Mouse (Mus musculus) NIH3T3 (cell line): ENCODE measurements around the gene Tmem203.

ENCODE experiments used
- DNase-seq: peaks from one replicate; pipeline ENCODE4 v3.0.0-alpha.2; 2012; ENCODE audit warnings: low read depth

Gene Tmem203

DNA sequence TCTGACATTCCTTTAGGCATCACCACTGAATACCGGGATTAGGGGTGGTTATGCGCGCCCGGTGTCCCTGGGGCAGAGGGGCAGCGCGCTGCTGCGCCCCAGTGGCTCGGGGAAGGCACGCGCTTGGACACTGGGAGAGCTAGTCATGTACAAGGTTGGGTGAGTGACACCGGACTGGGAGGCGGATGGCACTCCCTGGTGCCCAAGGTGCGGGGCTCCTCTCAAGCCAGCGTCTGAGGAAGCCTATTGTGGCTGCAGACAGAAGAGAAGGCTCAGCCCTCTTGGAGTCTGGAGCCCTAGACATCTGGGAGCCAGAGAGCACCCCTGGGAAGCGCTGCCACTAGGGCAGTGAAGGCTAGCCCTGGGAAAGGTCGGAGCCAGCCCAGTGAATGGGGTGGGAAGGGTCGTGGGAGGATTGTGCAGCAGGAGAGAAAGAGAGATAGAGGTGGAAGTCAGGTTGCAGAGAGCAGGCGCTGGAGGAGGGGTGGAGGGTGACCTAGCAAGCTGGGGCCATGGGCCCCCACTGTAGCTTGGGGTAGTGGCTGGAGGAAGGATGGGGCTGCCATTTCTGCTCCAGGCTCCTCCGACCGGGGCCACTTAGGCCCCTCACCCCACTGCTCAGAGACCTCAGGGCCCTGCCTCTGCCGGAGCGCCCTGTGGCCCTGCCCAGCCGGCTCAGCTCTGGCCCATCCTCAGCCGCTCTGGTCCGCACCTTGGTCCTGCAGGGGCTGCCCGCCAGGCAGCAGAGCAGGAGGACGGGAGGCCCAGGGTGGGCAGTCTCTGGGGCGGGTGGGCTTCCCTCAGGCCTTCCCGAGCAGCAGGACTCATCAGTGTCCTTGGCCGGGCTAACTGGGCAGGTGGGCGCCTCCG lies 36.2 kb downstream of the Tmem203 start:
- DNase-seq: no peak

DNA sequence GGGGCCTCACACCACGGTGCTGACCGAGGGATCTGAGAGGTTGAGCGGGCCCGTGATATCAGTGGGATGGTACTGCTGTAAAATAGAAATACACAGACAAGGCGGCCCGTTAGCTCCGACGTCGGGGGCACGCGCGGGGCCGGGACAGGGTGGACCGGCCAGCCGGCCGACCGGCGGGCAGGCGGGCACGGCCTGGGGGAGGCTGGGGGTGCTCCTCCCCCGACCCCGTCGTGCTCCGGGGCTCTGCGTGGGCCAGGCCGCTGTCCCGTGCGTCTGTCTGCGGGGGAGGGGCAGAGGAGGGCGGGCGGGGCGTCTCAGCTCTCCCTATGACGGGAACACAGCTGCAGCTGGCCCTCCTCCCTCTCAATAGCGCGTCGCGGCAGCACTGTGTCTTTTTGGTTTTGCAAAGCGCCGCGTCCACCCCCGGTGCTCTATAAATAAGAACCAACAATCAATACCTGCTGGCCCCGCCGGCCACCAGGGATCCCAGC lies 36.9 kb downstream of the Tmem203 start:
- peak; percentile 71 for DNase-seq

DNA sequence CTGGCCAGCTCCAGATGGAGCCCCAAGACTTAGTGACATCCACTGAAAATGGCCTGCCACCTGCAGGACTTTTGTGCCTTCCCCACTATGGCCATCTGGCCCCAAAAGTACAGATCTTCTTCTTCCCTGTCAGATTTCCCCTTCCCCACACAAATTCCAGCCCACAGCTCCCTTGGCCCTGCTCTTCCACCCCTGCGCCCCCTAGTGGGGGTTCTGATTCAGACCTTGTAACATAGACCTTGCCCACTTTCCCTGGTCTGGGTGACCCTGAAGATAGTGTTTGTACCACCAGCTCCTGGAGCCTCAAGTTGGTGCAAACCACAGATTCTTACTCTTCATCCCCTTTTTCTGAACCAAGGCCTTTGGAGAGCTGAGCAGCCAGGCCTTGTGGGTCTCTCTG lies 37.6 kb downstream of the Tmem203 start:
- DNase-seq: peak; percentile 89

DNA sequence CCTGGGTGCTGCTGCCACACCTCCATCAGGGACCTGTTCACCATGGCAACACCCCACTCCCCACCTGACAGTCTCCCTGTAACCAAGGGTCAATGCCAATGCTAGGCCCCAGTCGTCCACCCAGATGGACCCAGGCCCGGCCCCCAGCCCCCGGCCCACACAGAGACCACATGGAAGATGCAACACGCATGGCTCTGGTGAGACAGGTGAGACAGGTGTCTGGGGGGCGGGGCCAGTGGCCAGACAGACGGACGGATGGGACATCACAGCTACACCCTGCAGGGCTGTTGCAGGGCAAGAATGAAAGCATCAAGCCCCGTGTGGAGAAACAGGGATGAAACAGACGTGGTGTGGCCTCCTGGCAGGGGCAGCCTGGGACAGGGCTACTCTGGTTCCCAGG lies 38.5 kb downstream of the Tmem203 start:
- no peak for DNase-seq

DNA sequence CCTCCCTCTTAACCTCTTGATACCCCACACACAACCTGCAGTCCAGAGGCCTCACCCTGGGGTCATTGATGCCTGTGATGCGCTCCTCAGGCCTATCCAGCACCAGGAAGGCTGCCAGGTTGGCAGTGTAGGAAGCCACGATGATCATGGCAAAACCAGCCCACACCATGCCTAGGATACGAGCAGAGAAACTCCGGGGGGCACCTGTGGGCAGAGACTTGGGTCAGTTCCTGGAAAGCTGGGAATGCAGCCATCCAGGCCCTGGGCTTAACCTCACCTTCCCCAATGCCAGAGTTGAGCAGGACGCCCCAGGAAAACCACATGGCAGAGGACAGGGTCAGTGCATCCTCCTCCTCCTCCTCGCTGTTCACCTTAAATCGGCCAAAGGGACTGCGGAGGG lies 41.9 kb downstream of the Tmem203 start:
- DNase-seq: no peak

DNA sequence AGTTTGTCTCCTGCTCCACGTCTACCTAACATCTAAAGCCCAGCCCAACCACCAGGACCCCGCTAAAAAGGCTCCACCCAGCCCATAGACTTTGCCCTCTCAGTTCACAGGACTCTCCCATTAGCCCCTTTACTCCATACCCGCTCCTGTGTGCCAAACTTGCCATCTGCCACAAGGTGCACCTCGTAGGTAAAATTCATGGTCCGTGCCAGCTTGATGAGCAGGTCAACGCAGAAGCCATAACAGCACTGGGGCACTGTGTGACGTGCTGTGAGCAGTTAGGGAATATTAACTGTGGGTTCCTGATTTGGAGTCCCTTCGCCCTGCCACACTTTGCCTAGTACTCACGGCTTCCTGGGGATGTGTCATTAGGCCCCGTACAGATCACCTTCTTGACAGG lies 42.8 kb downstream of the Tmem203 start:
- DNase-seq: no peak

DNA sequence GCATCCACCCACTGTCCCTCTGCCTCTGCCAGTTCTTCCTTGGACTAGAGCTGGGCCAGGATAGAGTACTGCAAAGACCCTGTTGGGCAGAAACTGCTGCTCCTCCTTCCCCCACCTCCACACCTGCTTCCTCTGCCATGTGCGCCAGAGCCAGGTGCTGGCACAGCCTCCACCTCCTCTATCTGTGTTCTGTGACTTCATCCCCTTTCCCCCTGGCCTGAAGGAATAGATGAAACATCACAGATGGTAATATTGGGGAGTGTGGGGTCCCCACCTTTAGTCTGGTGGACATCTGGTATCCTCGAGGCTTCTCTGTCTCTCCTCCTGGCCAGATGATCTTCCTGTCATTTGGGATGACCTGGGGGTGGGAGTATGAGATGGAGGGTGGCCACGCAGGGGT lies 48.2 kb downstream of the Tmem203 start:
- no peak for DNase-seq

DNA sequence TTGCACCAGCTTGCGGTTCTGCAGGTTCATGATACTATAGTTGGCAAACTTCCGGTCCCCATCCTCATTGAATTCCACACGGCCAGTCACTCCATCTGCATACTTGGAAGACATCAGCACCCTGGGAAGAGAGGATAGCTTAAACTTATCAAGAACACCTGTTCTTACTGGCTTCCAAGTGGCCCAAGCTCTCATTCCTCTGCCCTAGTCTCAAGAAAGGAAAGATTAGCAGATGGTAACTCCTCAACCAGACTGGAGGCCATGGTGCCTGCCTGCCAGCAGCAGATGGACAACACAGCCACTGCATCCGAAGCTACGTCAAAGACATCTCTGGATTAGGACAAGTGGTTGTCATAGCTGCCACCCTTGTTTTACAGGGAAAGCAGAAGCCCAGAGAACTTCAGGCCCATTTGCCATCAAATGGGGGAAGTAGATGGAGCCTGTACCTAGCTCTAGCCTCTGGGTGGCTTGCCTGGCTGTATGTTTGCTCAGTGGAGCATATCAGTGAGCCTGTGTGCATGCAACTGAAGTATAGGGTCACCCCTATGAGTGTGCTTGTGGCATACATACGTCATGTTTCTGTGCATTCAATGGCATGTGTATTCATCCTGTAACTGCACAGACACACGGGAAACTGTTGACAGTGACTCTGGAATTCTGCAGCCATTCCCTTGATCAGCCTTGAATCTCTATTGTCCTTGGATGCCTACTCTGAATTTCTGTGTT lies 48.9 kb downstream of the Tmem203 start:
- DNase-seq: no peak

DNA sequence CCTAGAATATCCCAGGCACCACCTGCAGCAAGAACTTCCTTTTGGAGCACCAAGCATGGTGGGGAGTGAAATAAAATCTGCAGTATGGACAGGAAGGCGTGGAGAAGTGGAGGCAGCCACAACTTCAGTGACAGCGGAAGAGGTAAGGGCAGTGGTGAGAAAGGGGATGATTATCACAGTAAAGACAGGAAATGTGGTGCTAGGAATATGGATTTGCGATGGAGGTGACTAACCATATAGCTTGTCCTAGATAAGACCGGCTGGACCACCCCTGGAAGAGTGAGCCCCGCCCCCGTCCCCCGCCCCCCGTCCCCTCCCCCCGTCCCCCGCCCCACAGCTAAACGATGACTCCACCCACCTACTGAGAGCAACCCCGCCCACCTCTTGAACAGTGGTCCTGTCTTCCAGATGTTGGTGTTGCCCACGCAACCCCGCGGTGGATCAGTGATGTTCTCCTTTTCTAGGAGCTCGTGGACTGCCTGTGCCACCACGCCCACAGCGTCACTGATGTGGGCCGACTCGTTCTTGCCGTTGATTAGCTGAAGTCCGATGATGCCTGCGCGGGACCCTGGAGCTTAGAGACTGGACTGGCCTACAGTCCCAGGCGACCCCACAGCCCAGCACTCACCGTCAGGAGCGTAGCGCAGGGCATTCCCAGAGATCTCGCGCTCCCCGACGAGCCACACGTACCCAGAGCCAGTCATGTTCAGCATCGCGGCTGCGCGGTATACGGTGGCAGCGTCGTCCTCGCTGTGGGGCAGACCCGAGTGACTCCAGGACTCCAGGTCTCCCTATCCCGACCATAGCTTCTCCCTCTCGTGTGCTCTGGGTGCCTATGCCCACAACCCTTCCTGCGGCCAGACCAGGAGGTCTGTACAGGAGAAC lies 49.7 kb downstream of the Tmem203 start:
- DNase-seq: no peak
